22 mouse cellular contexts compared by ENCODE assay signal in genomic region chr8:122955997-122956396, GRCm38 (mm10).
DNase-seq lines count a peak whose midpoint lies in the region; ATAC-seq and TF ChIP-seq lines count a peak whose summit lies in the region.
"Had no signal": no experiment of that assay in that cellular context is flagged by ENCODE, and none has a peak within 500 bp of the region (broad histone marks: within the 10 kb centered on the region; RNA-seq: fewer than 3 reads in every experiment).

No protein-coding gene starts in this region.

- no peaks in the 10 kb centered on the region for H3K9me3 ChIP-seq in forebrain, postnatal 0 days (ENCODE audit: low read length)
- H3K9me3 ChIP-seq in forebrain, embryonic 15.5 days: no peaks in the 10 kb centered on the region
- H3K9me3 ChIP-seq in MEL (replicated peaks; ENCODE audit: insufficient read depth, low read length): no peaks in the 10 kb centered on the region
- H3K9me3 ChIP-seq in liver, embryonic 15.5 days (replicated peaks): no peaks in the 10 kb centered on the region
- H3K9me3 ChIP-seq: embryonic facial prominence, embryonic 10.5 days; lung, embryonic 15.5 days had no signal

- no peak for TF ChIP-seq POLR2A in MEL (IDR thresholded peaks at IDR 0.05; ENCODE audit: control insufficient read depth in 1 of 2, insufficient read depth in 1 of 2, low read depth in 1 of 2, low read length in 2 of 2, poor library complexity in 1 of 2)

- TF ChIP-seq EP300 in MEL (IDR thresholded peaks at IDR 0.05; ENCODE audit: low read depth in 1 of 2, low read length in 2 of 2): peak; percentile 69 to 82

- H3K36me3 ChIP-seq in forebrain, postnatal 0 days (ENCODE audit: insufficient read depth): no peaks in the 10 kb centered on the region
- no peaks in the 10 kb centered on the region for H3K36me3 ChIP-seq in forebrain, embryonic 15.5 days
- peaks cover 7 to 64% of the 10 kb centered on the region in 2 experiments for H3K36me3 ChIP-seq in MEL (ENCODE audit: control insufficient read depth in 1 of 2, insufficient read depth in 2 of 2, low read length in 2 of 2)
- H3K36me3 ChIP-seq in liver, embryonic 15.5 days (replicated peaks): no peaks in the 10 kb centered on the region
- H3K36me3 ChIP-seq: embryonic facial prominence, embryonic 10.5 days; lung, embryonic 15.5 days had no signal

- H3K27ac ChIP-seq in forebrain, postnatal 0 days (ENCODE audit: low read depth, low read length): 0 out of 2 replicates have a peak overlapping the region, but pooled peaks have one; percentile 9
- no peak overlapping the region for H3K27ac ChIP-seq in forebrain, embryonic 15.5 days (replicated peaks)
- peak overlapping the region; percentile 52 for H3K27ac ChIP-seq in MEL (ENCODE audit: control insufficient read depth, low read depth, low read length)
- 0 out of 2 replicates have a peak overlapping the region, but pooled peaks have one; percentile 10 for H3K27ac ChIP-seq in liver, embryonic 15.5 days (replicated peaks)
- H3K27ac ChIP-seq: embryonic facial prominence, embryonic 10.5 days; gastrocnemius, adult 2 months; hindbrain, postnatal 0 days; lung, embryonic 15.5 days had no signal

- no peak overlapping the region for H3K4me3 ChIP-seq in forebrain, postnatal 0 days (ENCODE audit: low read depth, low read length)
- no peak overlapping the region for H3K4me3 ChIP-seq in forebrain, embryonic 15.5 days
- no peak overlapping the region for H3K4me3 ChIP-seq in MEL (ENCODE audit: control insufficient read depth in 1 of 2, insufficient read depth in 1 of 2, low read depth in 2 of 2, low read length in 2 of 2)
- H3K4me3 ChIP-seq in liver, embryonic 15.5 days (replicated peaks): no peak overlapping the region
- H3K4me3 ChIP-seq: embryonic facial prominence, embryonic 10.5 days; gastrocnemius, adult 2 months; lung, embryonic 15.5 days had no signal

- H3K9ac ChIP-seq in forebrain, postnatal 0 days: no peak overlapping the region
- no peak overlapping the region for H3K9ac ChIP-seq in forebrain, embryonic 15.5 days (replicated peaks)
- H3K9ac ChIP-seq in MEL (ENCODE audit: control insufficient read depth, low read depth, low read length, poor library complexity, severe bottlenecking): no peak overlapping the region
- H3K9ac ChIP-seq in liver, embryonic 15.5 days: no peak overlapping the region
- H3K9ac ChIP-seq: lung, embryonic 15.5 days had no signal

- H3K4me2 ChIP-seq in forebrain, postnatal 0 days (ENCODE audit: low read depth): no peak overlapping the region
- H3K4me2 ChIP-seq in forebrain, embryonic 15.5 days (replicated peaks): no peak overlapping the region
- peak overlapping the region; percentile 35 for H3K4me2 ChIP-seq in liver, embryonic 15.5 days
- H3K4me2 ChIP-seq: heart, embryonic 11.5 days; lung, embryonic 15.5 days had no signal

- TF ChIP-seq RAD21 in MEL (IDR thresholded peaks at IDR 0.05; ENCODE audit: low read depth, low read length): no peak

- no peaks in the 10 kb centered on the region for H3K4me1 ChIP-seq in forebrain, postnatal 0 days (ENCODE audit: insufficient read depth)
- H3K4me1 ChIP-seq in forebrain, embryonic 15.5 days: peaks cover 21% of the 10 kb centered on the region
- H3K4me1 ChIP-seq in MEL (ENCODE audit: control insufficient read depth in 1 of 2, insufficient read depth in 2 of 2, low read length in 2 of 2): peaks cover 39 to 50% of the 10 kb centered on the region in 2 experiments
- H3K4me1 ChIP-seq in liver, embryonic 15.5 days (replicated peaks): peaks cover 87% of the 10 kb centered on the region

- H3K79me2 ChIP-seq in MEL (ENCODE audit: control insufficient read depth, insufficient read depth, low read length, poor library complexity): peaks cover 86% of the 10 kb centered on the region

- intact Hi-C loops in gastrocnemius, postnatal 14 days (cut with DNase I; ENCODE audit: low total_unique reads): no loop called here

- no peaks in the 10 kb centered on the region for H3K27me3 ChIP-seq in forebrain, postnatal 0 days (ENCODE audit: insufficient read depth, low read length)
- no peaks in the 10 kb centered on the region for H3K27me3 ChIP-seq in forebrain, embryonic 15.5 days
- H3K27me3 ChIP-seq in MEL (ENCODE audit: control insufficient read depth in 1 of 2, insufficient read depth in 2 of 2, low read length in 2 of 2): no peaks in the 10 kb centered on the region
- no peaks in the 10 kb centered on the region for H3K27me3 ChIP-seq in liver, embryonic 15.5 days
- H3K27me3 ChIP-seq: lung, embryonic 15.5 days had no signal

- no peak for DNase-seq in forebrain, postnatal 0 days
- peak; percentile 58 for DNase-seq in MEL (ENCODE audit: low read depth, low spot score)
- DNase-seq in c-Kit-positive CD71-positive TER-119-negative erythroid progenitor cells, embryonic 14.5 days (ENCODE audit: low read depth): peak; percentile 37
- DNase-seq in gastrocnemius, postnatal 14 days: no peak
- DNase-seq: B cell, adult 2 months; cerebellum, adult 8-10 months; gastrocnemius, adult 2 months; kidney, adult 9 months; kidney, postnatal 14 days; lung, postnatal 4 days; midbrain, embryonic 14.5 days; retina, postnatal 1 day; right cerebral cortex, postnatal 25 days; spleen, adult 18-20 months had no signal

- no peak for TF ChIP-seq CTCF in forebrain, postnatal 0 days (IDR thresholded peaks at IDR 0.05; ENCODE audit: low read depth)
- TF ChIP-seq CTCF in MEL (IDR thresholded peaks at IDR 0.05 in 2 of 3, conservative IDR thresholded peaks at IDR 0.05 in 1 of 3; ENCODE audit: control insufficient read depth in 1 of 3, insufficient read depth in 1 of 3, low read depth in 2 of 3, low read length in 3 of 3, poor library complexity in 1 of 3, severe bottlenecking in 1 of 3): no peak

- ATAC-seq in forebrain, postnatal 0 days: no peak
- no peak for ATAC-seq in forebrain, embryonic 15.5 days (replicated peaks)
- peak; percentile 60 for ATAC-seq in liver, embryonic 15.5 days (ENCODE audit: insufficient read depth)
- no peak for ATAC-seq in CD4-positive, CD25-positive, alpha-beta regulatory T cell, adult 4 months
- ATAC-seq: hindbrain, postnatal 0 days; intestine, embryonic 16.5 days had no signal

- WGBS in forebrain, postnatal 0 days: 85% methylated on average over 3 of the region's 3 CpGs
- 87% methylated on average over 3 of the region's 3 CpGs for WGBS in forebrain, embryonic 15.5 days
- 54% methylated on average over 3 of the region's 3 CpGs for WGBS in liver, embryonic 15.5 days (ENCODE audit: insufficient replicate concordance)

TF ChIP-seq in MEL, 35 proteins besides CTCF, POLR2A, EP300 and RAD21:
- TF ChIP-seq MEF2A (IDR thresholded peaks at IDR 0.05; ENCODE audit: extremely low read depth, insufficient replicate concordance, low read depth, low read length, poor library complexity, severe bottlenecking) (no peak), TBP (IDR thresholded peaks at IDR 0.05; ENCODE audit: low read depth, low read length) (no peak), ZNF384 (IDR thresholded peaks at IDR 0.05; ENCODE audit: low read depth, low read length) (peak; percentile 47; the same call in 1 of the 2 replicates), TAL1 (IDR thresholded peaks at IDR 0.05; ENCODE audit: low read length) (peak; percentile 31), MYC (IDR thresholded peaks at IDR 0.05; ENCODE audit: low read depth, low read length) (no peak), POLR2AphosphoS2 (IDR thresholded peaks at IDR 0.05; ENCODE audit: low read length) (no peak), ZC3H11A (IDR thresholded peaks at IDR 0.05; ENCODE audit: low read depth, low read length) (no peak), ELF1 (IDR thresholded peaks at IDR 0.05; ENCODE audit: low read depth, low read length) (no peak), HCFC1 (IDR thresholded peaks at IDR 0.05; ENCODE audit: low read depth, low read length) (0 out of 2 replicates have a peak, but pooled peaks have one; percentile 17), GATA1 (IDR thresholded peaks at IDR 0.05; ENCODE audit: low read depth, low read length) (peak; percentile 44; the same call in 1 of the 2 replicates), UBTF (IDR thresholded peaks at IDR 0.05; ENCODE audit: borderline replicate concordance, insufficient read depth, low read depth, low read length) (no peak), E2F4 (IDR thresholded peaks at IDR 0.05; ENCODE audit: borderline replicate concordance, low read depth, low read length) (no peak), MXI1 (IDR thresholded peaks at IDR 0.05; ENCODE audit: low read depth, low read length) (peak; percentile 59; the same call in 1 of the 2 replicates), SIN3A (IDR thresholded peaks at IDR 0.05; ENCODE audit: low read length) (0 out of 2 replicates have a peak, but pooled peaks have one; percentile 52), ETS1 (IDR thresholded peaks at IDR 0.05; ENCODE audit: low read depth, low read length) (peak; percentile 36; the same call in 1 of the 2 replicates), TCF12 (IDR thresholded peaks at IDR 0.05; ENCODE audit: low read depth, low read length) (peak; percentile 63), MAX (IDR thresholded peaks at IDR 0.05; ENCODE audit: low read length) (peak; percentile 25; the same call in 1 of the 2 replicates), NELFE (IDR thresholded peaks at IDR 0.05; ENCODE audit: low read depth, low read length) (no peak), USF2 (IDR thresholded peaks at IDR 0.05; ENCODE audit: borderline replicate concordance in 1 of 2, insufficient read depth in 1 of 2, low read depth in 1 of 2, low read length in 2 of 2) (no peak), CHD2 (IDR thresholded peaks at IDR 0.05; ENCODE audit: low read length) (no peak), MAFK (IDR thresholded peaks at IDR 0.05; ENCODE audit: borderline replicate concordance, low read depth, low read length) (no peak), CHD1 (IDR thresholded peaks at IDR 0.05; ENCODE audit: low read depth, low read length) (no peak), USF1 (IDR thresholded peaks at IDR 0.05; ENCODE audit: low read depth, low read length) (no peak), GABPA (IDR thresholded peaks at IDR 0.05; ENCODE audit: low read depth, low read length) (no peak), RCOR1 (IDR thresholded peaks at IDR 0.05; ENCODE audit: low read depth, low read length) (0 out of 2 replicates have a peak, but pooled peaks have one; percentile 40), KAT2A (conservative IDR thresholded peaks at IDR 0.05; ENCODE audit: low read depth, low read length) (no peak)

Comparison
In these comparisons a context has a peak if more than half of its experiments do, and no peak if none do; other contexts are left out.
1. DNase-seq: peak in MEL (single experiment) and c-Kit-positive CD71-positive TER-119-negative erythroid progenitor cells, embryonic 14.5 days (single experiment); none in forebrain, postnatal 0 days (single experiment) and gastrocnemius, postnatal 14 days (single experiment).